8 mouse cellular contexts compared by ENCODE assay signal in genomic region chr7:96519216-96519615, GRCm38 (mm10).
DNase-seq lines count a peak whose midpoint lies in the region; ATAC-seq and TF ChIP-seq lines count a peak whose summit lies in the region.

No protein-coding gene starts in this region.

- no peak overlapping the region for H3K4me2 ChIP-seq in midbrain, embryonic 14.5 days (ENCODE audit: low read length)

- TF ChIP-seq POLR2A in MEL (IDR thresholded peaks at IDR 0.05; ENCODE audit: control insufficient read depth in 1 of 2, insufficient read depth in 1 of 2, low read depth in 1 of 2, low read length in 2 of 2, poor library complexity in 1 of 2): no peak

- no peaks in the 10 kb centered on the region for H3K27me3 ChIP-seq in MEL (ENCODE audit: control insufficient read depth in 1 of 2, insufficient read depth in 2 of 2, low read length in 2 of 2)
- H3K27me3 ChIP-seq in midbrain, embryonic 14.5 days (ENCODE audit: control insufficient read depth, insufficient read depth, low read length): no peaks in the 10 kb centered on the region

- no peaks in the 10 kb centered on the region for H3K36me3 ChIP-seq in MEL (ENCODE audit: control insufficient read depth in 1 of 2, insufficient read depth in 2 of 2, low read length in 2 of 2)
- no peaks in the 10 kb centered on the region for H3K36me3 ChIP-seq in midbrain, embryonic 14.5 days (ENCODE audit: control insufficient read depth, insufficient read depth, low read length)

- no peaks in the 10 kb centered on the region for H3K4me1 ChIP-seq in MEL (ENCODE audit: control insufficient read depth in 1 of 2, insufficient read depth in 2 of 2, low read length in 2 of 2)
- H3K4me1 ChIP-seq in midbrain, embryonic 14.5 days (ENCODE audit: control insufficient read depth, insufficient read depth, low read length): no peaks in the 10 kb centered on the region

- TF ChIP-seq EP300 in MEL (IDR thresholded peaks at IDR 0.05; ENCODE audit: low read depth in 1 of 2, low read length in 2 of 2): no peak

- TF ChIP-seq RAD21 in MEL (IDR thresholded peaks at IDR 0.05; ENCODE audit: low read depth, low read length): peak; percentile 89

- no peak overlapping the region for H3K27ac ChIP-seq in layer of hippocampus, adult 2 months
- H3K27ac ChIP-seq in MEL (ENCODE audit: control insufficient read depth, low read depth, low read length): no peak overlapping the region
- no peak overlapping the region for H3K27ac ChIP-seq in midbrain, embryonic 14.5 days (replicated peaks; ENCODE audit: low read depth, low read length)

- DNase-seq in layer of hippocampus, adult 2 months (ENCODE audit: low spot score in 2 of 2): peak in 1 of 2 experiments; percentile 36
- no peak for DNase-seq in layer of hippocampus, adult 11-12 months (ENCODE audit: low spot score)
- peak; percentile 57 for DNase-seq in MEL (ENCODE audit: low read depth, low spot score)
- DNase-seq in cerebellum, adult 9-11 months: peak; percentile 48
- peak; percentile 13 to 51 for DNase-seq in heart, postnatal 14 days
- peak; percentile 66 for DNase-seq in midbrain, embryonic 14.5 days
- no peak for DNase-seq in spleen, postnatal 14 days (ENCODE audit: low spot score in 2 of 2)
- no peak for DNase-seq in layer of hippocampus, postnatal 10 days (ENCODE audit: low spot score in 2 of 2)

- WGBS in midbrain, embryonic 14.5 days: 2% methylated on average over 2 of the region's 2 CpGs

- H3K9ac ChIP-seq in MEL (ENCODE audit: control insufficient read depth, low read depth, low read length, poor library complexity, severe bottlenecking): no peak overlapping the region
- no peak overlapping the region for H3K9ac ChIP-seq in midbrain, embryonic 14.5 days (replicated peaks; ENCODE audit: low read length)

- no peaks in the 10 kb centered on the region for H3K79me2 ChIP-seq in MEL (ENCODE audit: control insufficient read depth, insufficient read depth, low read length, poor library complexity)

- ATAC-seq in midbrain, embryonic 14.5 days (ENCODE audit: low FRiP score, low TSS enrichment): no peak

- peak; percentile 97 for TF ChIP-seq CTCF in layer of hippocampus, adult 2 months (conservative IDR thresholded peaks at IDR 0.05)
- TF ChIP-seq CTCF in MEL (IDR thresholded peaks at IDR 0.05 in 2 of 3, conservative IDR thresholded peaks at IDR 0.05 in 1 of 3; ENCODE audit: control insufficient read depth in 1 of 3, insufficient read depth in 1 of 3, low read depth in 2 of 3, low read length in 3 of 3, poor library complexity in 1 of 3, severe bottlenecking in 1 of 3): peak; percentile 64 to 97 (median 89)

- H3K9me3 ChIP-seq in MEL (replicated peaks; ENCODE audit: insufficient read depth, low read length): no peaks in the 10 kb centered on the region
- H3K9me3 ChIP-seq in midbrain, embryonic 14.5 days (ENCODE audit: control insufficient read depth, low read length): no peaks in the 10 kb centered on the region

- H3K4me3 ChIP-seq in layer of hippocampus, adult 2 months: no peak overlapping the region
- no peak overlapping the region for H3K4me3 ChIP-seq in MEL (ENCODE audit: control insufficient read depth in 1 of 2, insufficient read depth in 1 of 2, low read depth in 2 of 2, low read length in 2 of 2)
- no peak overlapping the region for H3K4me3 ChIP-seq in midbrain, embryonic 14.5 days (replicated peaks; ENCODE audit: low read depth, low read length)

- intact Hi-C loops in heart, postnatal 14 days (cut with DNase I): loop anchor here (1.0 to 5.0 kb wide), 2 partner anchors 258 to 395 kb away; no protein-coding TSS in a partner anchor

TF ChIP-seq in MEL, 35 proteins besides CTCF, POLR2A, EP300 and RAD21:
- TF ChIP-seq MAZ (IDR thresholded peaks at IDR 0.05; ENCODE audit: low read depth, low read length): no peak
- no peak for TF ChIP-seq POLR2AphosphoS2 (IDR thresholded peaks at IDR 0.05; ENCODE audit: low read length)
- no peak for TF ChIP-seq TAL1 (IDR thresholded peaks at IDR 0.05; ENCODE audit: low read length)
- TF ChIP-seq POLR2AphosphoS5 (IDR thresholded peaks at IDR 0.05; ENCODE audit: borderline replicate concordance, low read depth, low read length): no peak
- no peak for TF ChIP-seq CHD1 (IDR thresholded peaks at IDR 0.05; ENCODE audit: low read depth, low read length)
- TF ChIP-seq E2F4 (IDR thresholded peaks at IDR 0.05; ENCODE audit: borderline replicate concordance, low read depth, low read length): no peak
- peak; percentile 72 for TF ChIP-seq USF1 (IDR thresholded peaks at IDR 0.05; ENCODE audit: low read depth, low read length)
- no peak for TF ChIP-seq SIN3A (IDR thresholded peaks at IDR 0.05; ENCODE audit: low read length)
- no peak for TF ChIP-seq UBTF (IDR thresholded peaks at IDR 0.05; ENCODE audit: borderline replicate concordance, insufficient read depth, low read depth, low read length)
- TF ChIP-seq ELF1 (IDR thresholded peaks at IDR 0.05; ENCODE audit: low read depth, low read length): no peak
- no peak for TF ChIP-seq MXI1 (IDR thresholded peaks at IDR 0.05; ENCODE audit: low read depth, low read length)
- no peak for TF ChIP-seq JUND (IDR thresholded peaks at IDR 0.05; ENCODE audit: low read depth, low read length)
- TF ChIP-seq SMC3 (IDR thresholded peaks at IDR 0.05; ENCODE audit: low read depth, low read length): peak; percentile 93
- no peak for TF ChIP-seq ETS1 (IDR thresholded peaks at IDR 0.05; ENCODE audit: low read depth, low read length)
- no peak for TF ChIP-seq KAT2A (conservative IDR thresholded peaks at IDR 0.05; ENCODE audit: low read depth, low read length)
- TF ChIP-seq GABPA (IDR thresholded peaks at IDR 0.05; ENCODE audit: low read depth, low read length): no peak
- peak; percentile 95 for TF ChIP-seq MYC (IDR thresholded peaks at IDR 0.05; ENCODE audit: low read depth, low read length)
- no peak for TF ChIP-seq ZMIZ1 (IDR thresholded peaks at IDR 0.05; ENCODE audit: low read depth, low read length)
- TF ChIP-seq ZNF384 (IDR thresholded peaks at IDR 0.05; ENCODE audit: low read depth, low read length): no peak
- TF ChIP-seq MYB (IDR thresholded peaks at IDR 0.05; ENCODE audit: low read depth, low read length): no peak
- no peak for TF ChIP-seq BHLHE40 (IDR thresholded peaks at IDR 0.05; ENCODE audit: borderline replicate concordance, low read depth, low read length)
- peak; percentile 86 for TF ChIP-seq MAX (IDR thresholded peaks at IDR 0.05; ENCODE audit: low read length)
- TF ChIP-seq TCF12 (IDR thresholded peaks at IDR 0.05; ENCODE audit: low read depth, low read length): no peak
- TF ChIP-seq ZC3H11A (IDR thresholded peaks at IDR 0.05; ENCODE audit: low read depth, low read length): peak; percentile 77
- TF ChIP-seq MEF2A (IDR thresholded peaks at IDR 0.05; ENCODE audit: extremely low read depth, insufficient replicate concordance, low read depth, low read length, poor library complexity, severe bottlenecking): no peak
- no peak for TF ChIP-seq ZKSCAN1 (IDR thresholded peaks at IDR 0.05; ENCODE audit: low read depth, low read length)
- no peak for TF ChIP-seq HCFC1 (IDR thresholded peaks at IDR 0.05; ENCODE audit: low read depth, low read length)
- TF ChIP-seq CHD2 (IDR thresholded peaks at IDR 0.05; ENCODE audit: low read length): no peak
- TF ChIP-seq TBP (IDR thresholded peaks at IDR 0.05; ENCODE audit: low read depth, low read length): no peak
TF ChIP-seq in MEL: peak in this region for 5.

Comparison
In these comparisons a context has a peak if more than half of its experiments do, and no peak if none do; other contexts are left out.
1. DNase-seq: peak in MEL (single experiment), cerebellum, adult 9-11 months (single experiment), heart, postnatal 14 days (2 of 2) and midbrain, embryonic 14.5 days (single experiment); none in layer of hippocampus, adult 11-12 months (single experiment), spleen, postnatal 14 days (0 of 2) and layer of hippocampus, postnatal 10 days (0 of 2).